Mouse (Mus musculus) kidney, postnatal 4 days (tissue): ENCODE data around the gene Inf2.
A peak's percentile ranks its signal among the peaks of the same experiment; 100 is the strongest.

ENCODE experiments used
- DNase-seq, 2 experiments: peaks; one replicate each; pipeline ENCODE4 v3.0.0; 2021; ENCODE audit warnings: mixed read lengths in 2 of 2

Gene Inf2

GRCm38 (mm10) chr12:112628197-112628596 lies 39.6 kb downstream of the Inf2 start:
- no peak for DNase-seq

GRCm38 (mm10) chr12:112628928-112629721 lies 40.5 kb downstream of the Inf2 start:
- peak; percentile 77 to 84 for DNase-seq

GRCm38 (mm10) chr12:112630029-112630428 lies 41.4 kb downstream of the Inf2 start:
- no peak for DNase-seq

- DNase-seq = no peak
Observed at GRCm38 (mm10) chr12:112630796-112631195, 42.2 kb downstream of the Inf2 start.

- DNase-seq = peak in 1 of 2 experiments; percentile 35
Observed at GRCm38 (mm10) chr12:112631472-112631871, 42.9 kb downstream of the Inf2 start.

GRCm38 (mm10) chr12:112632084-112632777 lies 43.6 kb downstream of the Inf2 start:
- no peak for DNase-seq

GRCm38 (mm10) chr12:112632907-112633306 lies 44.3 kb downstream of the Inf2 start:
- DNase-seq = no peak

GRCm38 (mm10) chr12:112633686-112634085 lies 45.1 kb downstream of the Inf2 start:
- DNase-seq = no peak

GRCm38 (mm10) chr12:112639526-112639925 lies 50.9 kb downstream of the Inf2 start:
- DNase-seq = no peak

- DNase-seq = no peak
Observed at GRCm38 (mm10) chr12:112643126-112643525, 54.5 kb downstream of the Inf2 start.

- DNase-seq = peak; percentile 99 to 100
Observed at GRCm38 (mm10) chr12:112644180-112644854, 55.7 kb downstream of the Inf2 start, which contains the start of gene Siva1. TSS of gene Siva1 (plus strand) at chr12:112644679.

- DNase-seq = peak; percentile 69 to 77
Observed at GRCm38 (mm10) chr12:112644855-112645506, 56.4 kb downstream of the Inf2 start.

GRCm38 (mm10) chr12:112646139-112646538 lies 57.6 kb downstream of the Inf2 start:
- no peak for DNase-seq

- DNase-seq = no peak
Observed at GRCm38 (mm10) chr12:112648081-112648480, 59.5 kb downstream of the Inf2 start.

GRCm38 (mm10) chr12:112651778-112652439 lies 63.3 kb downstream of the Inf2 start:
- DNase-seq = no peak

GRCm38 (mm10) chr12:112653157-112653824 lies 64.7 kb downstream of the Inf2 start:
- DNase-seq = peak; percentile 95

GRCm38 (mm10) chr12:112654076-112654475 lies 65.5 kb downstream of the Inf2 start:
- no peak for DNase-seq

GRCm38 (mm10) chr12:112658619-112659018 lies 70.0 kb downstream of the Inf2 start:
- DNase-seq = no peak

GRCm38 (mm10) chr12:112659109-112659508 lies 70.5 kb downstream of the Inf2 start:
- peak; percentile 89 to 90 for DNase-seq

GRCm38 (mm10) chr12:112660576-112661326 lies 72.2 kb downstream of the Inf2 start:
- peak; percentile 82 to 87 for DNase-seq

GRCm38 (mm10) chr12:112661327-112661605 lies 72.7 kb downstream of the Inf2 start:
- no peak for DNase-seq
